Mouse (Mus musculus) liver, embryonic 16.5 days (tissue): ENCODE data around the gene Deup1. TPM values are rescaled to one million over a fixed set of nuclear protein-coding genes. Genes with fewer than 3 reads are reported as not detected.

Experiments
- ATAC-seq: fragments of 200-750 bp; cut with Nextera tagmentation; 2 replicates; pipeline ENCODE4 v1.8.0; 2017; ENCODE audit warnings: low read depth, mild to moderate bottlenecking, moderate number of reproducible peaks, moderate library complexity
- H3K27ac ChIP-seq: fragments of 300-500 bp; sonication (generic); 2 replicates; pipeline ENCODE4 v1.5.1; 2014; ENCODE audit warnings: mild to moderate bottlenecking, low read length
- H3K27me3 ChIP-seq: fragments of 300-500 bp; sonication (generic); 2 replicates; pipeline ENCODE4 v1.6.1; 2014; ENCODE audit warnings: low read depth, low read length, mixed read lengths; ENCODE audit not compliant: control insufficient read depth, insufficient read depth
- H3K36me3 ChIP-seq: fragments of 300-500 bp; sonication (generic); 2 replicates; pipeline ENCODE4 v1.6.1; 2014; ENCODE audit warnings: mild to moderate bottlenecking; ENCODE audit not compliant: control insufficient read depth, insufficient read depth
- H3K4me1 ChIP-seq: fragments of 300-500 bp; sonication (generic); 2 replicates; pipeline ENCODE4 v1.6.1; 2014; ENCODE audit warnings: low read depth, low read length, mixed read lengths; ENCODE audit not compliant: control insufficient read depth
- H3K4me2 ChIP-seq: fragments of 300-500 bp; sonication (generic); 2 replicates; pipeline ENCODE4 v1.6.1; 2014; ENCODE audit warnings: low read depth, low read length, mixed read lengths
- H3K4me3 ChIP-seq: fragments of 300-500 bp; sonication (generic); 2 replicates; pipeline ENCODE4 v1.5.1; 2014; ENCODE audit warnings: low read depth, mild to moderate bottlenecking, low read length
- H3K9ac ChIP-seq: fragments of 300-500 bp; sonication (generic); 2 replicates; pipeline ENCODE4 v1.6.1; 2014; ENCODE audit warnings: low read depth, low read length
- H3K9me3 ChIP-seq: fragments of 300-500 bp; sonication (generic); replicated peaks from 2 replicates; pipeline ENCODE4 v1.6.1; 2016; ENCODE audit warnings: low read length; ENCODE audit not compliant: control insufficient read depth
- WGBS: fragments of 180-500 bp; shearing (Covaris S2); extraction: QIAGEN DNeasy Blood & Tissue Kit; methylation state at CpG from one replicate; pipeline ENCODE4 v1.1.7; 2014; ENCODE audit not compliant: insufficient replicate concordance; 5-methylcytosine and 5-hydroxymethylcytosine counted together
- polyA plus RNA-seq: library from polyadenylated mRNA; unstranded; fragments of >200 nt; fragmentation: Nextera tagmentation; extraction: Ambion mirVana; gene quantifications from 2 replicates; pipeline ENCODE4 v1.2.1, GENCODE M21; 2015

The Deup1 gene
- polyA plus RNA-seq, 1 experiment from 2014 or later: 0.09 TPM

- Histone ChIP-seq H3K4me2 (no peak overlapping the region), H3K4me3 (no peak overlapping the region), H3K27ac (no peak overlapping the region), H3K9me3 (no peaks in the 10 kb centered on the region), H3K4me1 (no peaks in the 10 kb centered on the region), H3K36me3 (no peaks in the 10 kb centered on the region), H3K27me3 (no peaks in the 10 kb centered on the region), H3K9ac (no peak overlapping the region)
- WGBS: 39% methylated on average over 5 of the region's 5 CpGs
- no peak for ATAC-seq
Measured at GRCm38 (mm10) chr9:15600859-15601540, 26.7 kb downstream of the Deup1 start.

GRCm38 (mm10) chr9:15600156-15600858, 27.4 kb downstream of the Deup1 start:
- 29% methylated on average over 6 of the region's 6 CpGs for WGBS
- ATAC-seq: peak; percentile 39; the same call in 1 of the 2 replicates

GRCm38 (mm10) chr9:15596598-15596997, 31.1 kb downstream of the Deup1 start:
- Histone ChIP-seq H3K4me2 (no peak overlapping the region), H3K9ac (no peak overlapping the region), H3K27me3 (no peaks in the 10 kb centered on the region), H3K4me1 (no peaks in the 10 kb centered on the region), H3K27ac (no peak overlapping the region), H3K4me3 (no peak overlapping the region), H3K36me3 (no peaks in the 10 kb centered on the region), H3K9me3 (no peaks in the 10 kb centered on the region)
- no peak for ATAC-seq
- 51% methylated on average over 4 of the region's 4 CpGs for WGBS

More at GRCm38 (mm10) chr9:15600156-15600858, 27.4 kb downstream of the Deup1 start:
- H3K27me3 ChIP-seq: no peaks in the 10 kb centered on the region
- H3K4me3 ChIP-seq: no peak overlapping the region
- H3K9me3 ChIP-seq: no peaks in the 10 kb centered on the region
- H3K4me2 ChIP-seq: no peak overlapping the region
- H3K36me3 ChIP-seq: no peaks in the 10 kb centered on the region
- H3K27ac ChIP-seq: no peak overlapping the region
- no peak overlapping the region for H3K9ac ChIP-seq
- no peaks in the 10 kb centered on the region for H3K4me1 ChIP-seq

GRCm38 (mm10) chr9:15594148-15594547, 33.6 kb downstream of the Deup1 start:
- H3K36me3 ChIP-seq: no peaks in the 10 kb centered on the region
- H3K9me3 ChIP-seq: no peaks in the 10 kb centered on the region
- no peak overlapping the region for H3K27ac ChIP-seq
- H3K9ac ChIP-seq: no peak overlapping the region
- no peak for ATAC-seq
- 67% methylated on average over 4 of the region's 4 CpGs for WGBS
- no peak overlapping the region for H3K4me3 ChIP-seq
- no peaks in the 10 kb centered on the region for H3K27me3 ChIP-seq
- H3K4me2 ChIP-seq: no peak overlapping the region
- no peaks in the 10 kb centered on the region for H3K4me1 ChIP-seq

GRCm38 (mm10) chr9:15587157-15587854, 40.4 kb downstream of the Deup1 start:
- H3K9me3 ChIP-seq: no peaks in the 10 kb centered on the region
- WGBS: 39% methylated on average over 6 of the region's 6 CpGs
- H3K27ac ChIP-seq: no peak overlapping the region
- H3K4me3 ChIP-seq: no peak overlapping the region
- H3K4me1 ChIP-seq: no peaks in the 10 kb centered on the region
- H3K4me2 ChIP-seq: no peak overlapping the region
- no peak for ATAC-seq
- no peak overlapping the region for H3K9ac ChIP-seq
- H3K27me3 ChIP-seq: no peaks in the 10 kb centered on the region
- H3K36me3 ChIP-seq: no peaks in the 10 kb centered on the region

- Histone ChIP-seq H3K9me3 (no peaks in the 10 kb centered on the region), H3K27ac (no peak overlapping the region), H3K27me3 (no peaks in the 10 kb centered on the region), H3K36me3 (no peaks in the 10 kb centered on the region), H3K4me3 (no peak overlapping the region), H3K4me2 (no peak overlapping the region), H3K4me1 (no peaks in the 10 kb centered on the region), H3K9ac (no peak overlapping the region)
- 71% methylated on average over 1 of the region's 1 CpGs for WGBS
- ATAC-seq: no peak
Measured at GRCm38 (mm10) chr9:15585956-15586355, 41.8 kb downstream of the Deup1 start.

GRCm38 (mm10) chr9:15584209-15584608, 43.5 kb downstream of the Deup1 start:
- no peak for ATAC-seq
- 63% methylated on average over 9 of the region's 9 CpGs for WGBS

GRCm38 (mm10) chr9:15582026-15582425, 45.7 kb downstream of the Deup1 start:
- no peak overlapping the region for H3K9ac ChIP-seq
- no peaks in the 10 kb centered on the region for H3K36me3 ChIP-seq
- H3K9me3 ChIP-seq: no peaks in the 10 kb centered on the region
- ATAC-seq: no peak
- no peak overlapping the region for H3K4me2 ChIP-seq
- no peaks in the 10 kb centered on the region for H3K27me3 ChIP-seq
- no peaks in the 10 kb centered on the region for H3K4me1 ChIP-seq
- WGBS: 73% methylated on average over 5 of the region's 5 CpGs
- no peak overlapping the region for H3K4me3 ChIP-seq
- no peak overlapping the region for H3K27ac ChIP-seq

More at GRCm38 (mm10) chr9:15584209-15584608, 43.5 kb downstream of the Deup1 start:
- H3K9me3 ChIP-seq: no peaks in the 10 kb centered on the region
- no peaks in the 10 kb centered on the region for H3K27me3 ChIP-seq
- no peak overlapping the region for H3K27ac ChIP-seq
- H3K4me1 ChIP-seq: no peaks in the 10 kb centered on the region
- H3K4me2 ChIP-seq: no peak overlapping the region
- H3K9ac ChIP-seq: no peak overlapping the region
- H3K4me3 ChIP-seq: no peak overlapping the region
- no peaks in the 10 kb centered on the region for H3K36me3 ChIP-seq

GRCm38 (mm10) chr9:15580176-15580575, 47.6 kb downstream of the Deup1 start:
- Histone ChIP-seq H3K9ac (no peak overlapping the region), H3K4me1 (no peaks in the 10 kb centered on the region), H3K36me3 (no peaks in the 10 kb centered on the region), H3K9me3 (no peaks in the 10 kb centered on the region), H3K4me2 (no peak overlapping the region), H3K27me3 (no peaks in the 10 kb centered on the region), H3K27ac (no peak overlapping the region), H3K4me3 (no peak overlapping the region)
- 30% methylated on average over 6 of the region's 6 CpGs for WGBS
- ATAC-seq: no peak
